Mouse (Mus musculus): ENCODE data around the gene Hoxb8.

The Hoxb8 gene

GRCm38 (mm10) chr11:96316696-96317607, 35.2 kb downstream of the Hoxb8 start:
- no peak for DNase-seq

GRCm38 (mm10) chr11:96317608-96318367, 36.1 kb downstream of the Hoxb8 start, which contains the start of gene Hoxb4:
Hoxb4 (plus strand) TSS chr11:96318267.
- no peak for DNase-seq

GRCm38 (mm10) chr11:96318368-96319070, 36.8 kb downstream of the Hoxb8 start:
- peak; percentile 91 for DNase-seq

GRCm38 (mm10) chr11:96319071-96319902, 37.6 kb downstream of the Hoxb8 start:
- peak; percentile 80 for DNase-seq

GRCm38 (mm10) chr11:96319910-96320309, 38.2 kb downstream of the Hoxb8 start:
- DNase-seq, result peak; percentile 80

GRCm38 (mm10) chr11:96320688-96321087, 39.0 kb downstream of the Hoxb8 start:
- no peak for DNase-seq

GRCm38 (mm10) chr11:96321846-96322245, 40.1 kb downstream of the Hoxb8 start:
- no peak for DNase-seq

- DNase-seq, result no peak
Observed at GRCm38 (mm10) chr11:96322738-96323137, 41.0 kb downstream of the Hoxb8 start.

GRCm38 (mm10) chr11:96323154-96323553, 41.4 kb downstream of the Hoxb8 start, which contains the start of gene Hoxb3:
Hoxb3 (plus strand) TSS chr11:96323326.
- DNase-seq, result no peak

- no peak for DNase-seq
Observed at GRCm38 (mm10) chr11:96324125-96324524, 42.4 kb downstream of the Hoxb8 start.

GRCm38 (mm10) chr11:96324965-96325364, 43.3 kb downstream of the Hoxb8 start:
- DNase-seq, result no peak

- DNase-seq, result peak; percentile 61
Observed at GRCm38 (mm10) chr11:96325747-96326212, 44.1 kb downstream of the Hoxb8 start.

- no peak for DNase-seq
Observed at GRCm38 (mm10) chr11:96326705-96327104, 45.0 kb downstream of the Hoxb8 start.

GRCm38 (mm10) chr11:96327122-96327521, 45.4 kb downstream of the Hoxb8 start:
- no peak for DNase-seq

GRCm38 (mm10) chr11:96327750-96328149, 46.0 kb downstream of the Hoxb8 start:
- no peak for DNase-seq

GRCm38 (mm10) chr11:96328605-96329004, 46.9 kb downstream of the Hoxb8 start:
- DNase-seq, result no peak

- DNase-seq, result no peak
Observed at GRCm38 (mm10) chr11:96332105-96332504, 50.4 kb downstream of the Hoxb8 start.

GRCm38 (mm10) chr11:96332618-96333032, 50.9 kb downstream of the Hoxb8 start:
- no peak for DNase-seq

- DNase-seq, result no peak
Observed at GRCm38 (mm10) chr11:96333241-96334001, 51.7 kb downstream of the Hoxb8 start.

GRCm38 (mm10) chr11:96334002-96334364, 52.3 kb downstream of the Hoxb8 start:
- DNase-seq, result no peak

All from kidney, postnatal 10 days (tissue).